ENCODE assay signal across 11 mouse cellular contexts in the genomic region with DNA sequence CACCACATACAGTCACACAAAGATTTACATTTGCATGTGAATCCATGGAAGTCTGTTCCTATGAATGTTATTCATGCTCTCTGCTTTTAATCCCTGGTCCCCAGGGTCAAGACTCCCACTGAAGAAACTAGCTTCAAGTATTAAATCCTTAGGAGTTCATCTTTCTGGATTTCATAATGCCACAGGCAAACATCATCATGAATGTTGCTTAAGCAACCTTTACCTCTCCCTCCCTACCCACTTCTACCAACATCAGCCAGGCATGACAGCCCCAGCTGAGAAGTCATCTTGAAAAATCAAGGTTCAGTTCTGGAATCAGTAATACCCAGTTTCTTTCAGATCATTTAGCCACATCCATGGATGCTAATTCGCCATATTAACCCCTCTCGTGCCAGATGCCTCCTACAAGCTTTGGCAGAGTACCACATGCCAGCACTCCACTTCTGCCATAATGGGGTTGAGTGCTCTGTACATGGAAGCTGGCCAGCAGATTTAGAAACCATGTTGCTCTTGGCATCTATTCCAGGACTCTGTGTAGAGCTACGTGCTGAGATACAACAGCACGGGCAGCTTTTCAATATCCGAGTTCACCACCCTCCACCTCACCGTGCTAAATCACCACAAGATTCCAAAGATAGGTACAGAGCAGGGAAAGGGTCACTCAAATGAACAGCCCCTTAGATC.
A peak's percentile ranks its signal among the peaks of the same experiment; 100 is the strongest.
DNase-seq lines count a peak whose midpoint lies in the region.
"Had no signal": no experiment of that assay in that cellular context is flagged by ENCODE, and none has a peak within 500 bp of the region (broad histone marks: within the 10 kb centered on the region; RNA-seq: fewer than 3 reads in every experiment).

No protein-coding gene starts in this region.

- no peaks in the 10 kb centered on the region for H3K9me3 ChIP-seq in heart, embryonic 10.5 days

- DNase-seq in heart, adult 9 months (ENCODE audit: low spot score in 2 of 2) = peak; percentile 7 to 36
- DNase-seq in heart, embryonic 10.5 days (ENCODE audit: low spot score) = no peak
- peak; percentile 85 for DNase-seq in brain, adult 2 months (ENCODE audit: low read depth, low spot score)
- peak; percentile 63 for DNase-seq in cerebellum, adult 8-10 months
- DNase-seq in heart, postnatal 4 days = peak; percentile 12
- DNase-seq in frontal cortex, postnatal 10 days (ENCODE audit: low spot score in 2 of 2) = no peak
- DNase-seq in spleen, postnatal 36 days (ENCODE audit: low spot score in 2 of 2) = no peak
- DNase-seq: gastrocnemius, postnatal 10 days; kidney, postnatal 14 days; thymus, postnatal 14 days had no signal

- H3K27me3 ChIP-seq in heart, embryonic 10.5 days (ENCODE audit: insufficient read depth, poor library complexity, severe bottlenecking) = no peaks in the 10 kb centered on the region

- no peaks in the 10 kb centered on the region for H3K36me3 ChIP-seq in heart, embryonic 10.5 days

- WGBS in heart, embryonic 10.5 days = 84% methylated on average over 6 of the region's 6 CpGs

- H3K4me1 ChIP-seq in heart, embryonic 10.5 days = no peaks in the 10 kb centered on the region

- no peak overlapping the region for H3K4me3 ChIP-seq in heart, embryonic 10.5 days
- H3K4me3 ChIP-seq: myocyte had no signal

- no peak overlapping the region for H3K27ac ChIP-seq in heart, embryonic 10.5 days

Comparison
In these comparisons a context has a peak if more than half of its experiments do, and no peak if none do; other contexts are left out.
1. DNase-seq: peak in heart, adult 9 months (2 of 2), brain, adult 2 months (single experiment), cerebellum, adult 8-10 months (single experiment) and heart, postnatal 4 days (single experiment); none in heart, embryonic 10.5 days (single experiment), frontal cortex, postnatal 10 days (0 of 2) and spleen, postnatal 36 days (0 of 2).